Mouse (Mus musculus) liver, postnatal 0 days (tissue): ENCODE measurements at regions not wholly inside any gene's neighbourhood (a gene's known extent, or its start where the extent isn't known, plus 50 kb on each side); places are given as distances from the start of the nearest gene placed in this dataset.

ENCODE experiments used
- CTCF ChIP-seq: sonication (generic); IDR thresholded peaks from 2 replicates; pipeline ENCODE4 v1.5.1; 2016; ENCODE audit warnings: antibody characterized with exemption, low read depth
- EP300 ChIP-seq: IDR thresholded peaks from 2 replicates; pipeline ENCODE4 v1.6.1; 2016; ENCODE audit warnings: antibody characterized with exemption, low read depth, mild to moderate bottlenecking

DNA sequence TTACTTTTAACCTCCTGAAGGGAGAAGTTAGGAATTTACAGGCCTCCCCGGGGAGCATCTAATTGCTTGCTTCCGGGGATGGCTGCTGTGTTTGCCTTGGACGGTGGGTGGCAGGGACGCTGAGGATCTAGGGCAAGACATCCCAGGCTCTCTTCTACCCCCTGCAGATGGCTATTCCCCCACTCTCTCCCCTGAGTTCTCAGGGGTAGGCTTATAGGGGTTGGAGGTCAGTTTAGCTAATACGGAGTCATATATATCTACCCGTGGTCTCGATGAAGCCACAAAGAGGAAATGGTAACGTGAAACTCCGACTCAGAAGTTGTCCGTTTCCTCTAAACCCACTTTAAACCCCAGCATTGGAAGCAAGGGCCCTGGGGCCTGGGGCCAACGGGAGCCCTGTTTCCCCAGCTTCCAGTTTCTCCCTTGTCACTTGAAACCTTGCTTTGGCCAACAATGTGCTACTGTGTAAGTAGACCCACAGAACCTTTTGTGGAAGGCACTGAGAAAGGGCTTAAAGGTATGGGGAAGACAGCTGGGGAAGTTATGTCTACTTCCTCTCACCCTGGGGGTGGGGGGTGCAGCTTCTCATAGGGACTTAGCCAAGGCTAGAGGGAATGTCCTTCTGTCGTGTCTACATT is 156.4 kb downstream of the Opa1 start:
- TF ChIP-seq EP300 (no peak), CTCF (no peak)
